Mouse (Mus musculus): ENCODE data around the gene Fbxo28. TPM values are rescaled to one million over a fixed set of nuclear protein-coding genes. Genes with fewer than 3 reads are reported as not detected.

The Fbxo28 gene
- polyA plus RNA-seq, 1 experiment from 2014 or later = 22.3 TPM

- peak overlapping the region; percentile 99 for H3K9ac ChIP-seq
- 27% methylated on average over 7 of the region's 7 CpGs for WGBS
- H3K4me3 ChIP-seq = peak overlapping the region; percentile 99
- H3K4me2 ChIP-seq = peak overlapping the region; percentile 80
- no peaks in the 10 kb centered on the region for H3K27me3 ChIP-seq
- no peak for ATAC-seq (ENCODE audit: insufficient number of reproducible peaks, insufficient read depth, low FRiP score, low TSS enrichment, low read depth)
- H3K4me1 ChIP-seq = peaks cover 18% of the 10 kb centered on the region
- no peak overlapping the region for H3K27ac ChIP-seq
- 0 out of 2 replicates have a peak, but pooled peaks cover 6% of the 10 kb centered on the region for H3K36me3 ChIP-seq
- H3K9me3 ChIP-seq = no peaks in the 10 kb centered on the region
These were observed 1.1 kb downstream of the Fbxo28 start for GRCm38 (mm10) chr1:182340281-182340680.

- H3K4me2 ChIP-seq = peak overlapping the region; percentile 80
These were observed 2.4 kb downstream of the Fbxo28 start for GRCm38 (mm10) chr1:182338961-182339565.

GRCm38 (mm10) chr1:182333766-182334437 is 7.5 kb downstream of the Fbxo28 start:
- no peak overlapping the region for H3K9ac ChIP-seq
- no peak overlapping the region for H3K27ac ChIP-seq
- H3K36me3 ChIP-seq = peaks cover 16% of the 10 kb centered on the region
- H3K9me3 ChIP-seq = no peaks in the 10 kb centered on the region
- H3K4me2 ChIP-seq = no peak overlapping the region
- no peaks in the 10 kb centered on the region for H3K27me3 ChIP-seq
- 90% methylated on average over 7 of the region's 7 CpGs for WGBS
- H3K4me3 ChIP-seq = no peak overlapping the region
- H3K4me1 ChIP-seq = peaks cover 3% of the 10 kb centered on the region
- ATAC-seq (ENCODE audit: insufficient number of reproducible peaks, insufficient read depth, low FRiP score, low TSS enrichment, low read depth) = no peak

More at GRCm38 (mm10) chr1:182338961-182339565, 2.4 kb downstream of the Fbxo28 start:
- 71% methylated on average over 7 of the region's 7 CpGs for WGBS
- Histone ChIP-seq H3K36me3 (0 out of 2 replicates have a peak, but pooled peaks cover 6% of the 10 kb centered on the region), H3K27ac (no peak overlapping the region), H3K9ac (no peak overlapping the region), H3K27me3 (no peaks in the 10 kb centered on the region), H3K4me1 (peaks cover 18% of the 10 kb centered on the region), H3K4me3 (no peak overlapping the region), H3K9me3 (no peaks in the 10 kb centered on the region)
- no peak for ATAC-seq (ENCODE audit: insufficient number of reproducible peaks, insufficient read depth, low FRiP score, low TSS enrichment, low read depth)

GRCm38 (mm10) chr1:182332090-182333034 is 9.1 kb downstream of the Fbxo28 start:
- no peak for ATAC-seq (ENCODE audit: insufficient number of reproducible peaks, insufficient read depth, low FRiP score, low TSS enrichment, low read depth)
- Histone ChIP-seq H3K4me2 (no peak overlapping the region), H3K9ac (no peak overlapping the region), H3K27me3 (no peaks in the 10 kb centered on the region), H3K9me3 (no peaks in the 10 kb centered on the region), H3K36me3 (peaks cover 23% of the 10 kb centered on the region), H3K27ac (no peak overlapping the region), H3K4me3 (no peak overlapping the region), H3K4me1 (no peaks in the 10 kb centered on the region)
- WGBS = 89% methylated on average over 5 of the region's 5 CpGs

GRCm38 (mm10) chr1:182325919-182326318 is 15.5 kb downstream of the Fbxo28 start:
- Histone ChIP-seq H3K4me1 (no peaks in the 10 kb centered on the region), H3K36me3 (peaks cover 78% of the 10 kb centered on the region), H3K9me3 (no peaks in the 10 kb centered on the region), H3K27ac (no peak overlapping the region), H3K27me3 (no peaks in the 10 kb centered on the region), H3K4me2 (no peak overlapping the region), H3K4me3 (no peak overlapping the region), H3K9ac (no peak overlapping the region)
- ATAC-seq (ENCODE audit: insufficient number of reproducible peaks, insufficient read depth, low FRiP score, low TSS enrichment, low read depth) = no peak
- 93% methylated on average over 1 of the region's 1 CpGs for WGBS

GRCm38 (mm10) chr1:182324552-182324951 is 16.9 kb downstream of the Fbxo28 start:
- Histone ChIP-seq H3K4me1 (no peaks in the 10 kb centered on the region), H3K27ac (no peak overlapping the region), H3K9me3 (no peaks in the 10 kb centered on the region), H3K4me3 (no peak overlapping the region), H3K27me3 (no peaks in the 10 kb centered on the region), H3K4me2 (no peak overlapping the region), H3K36me3 (peaks cover 86% of the 10 kb centered on the region), H3K9ac (no peak overlapping the region)
- WGBS = 95% methylated on average over 7 of the region's 7 CpGs
- ATAC-seq (ENCODE audit: insufficient number of reproducible peaks, insufficient read depth, low FRiP score, low TSS enrichment, low read depth) = no peak

- Histone ChIP-seq H3K9me3 (no peaks in the 10 kb centered on the region), H3K4me3 (no peak overlapping the region), H3K9ac (no peak overlapping the region), H3K36me3 (peaks cover 88% of the 10 kb centered on the region), H3K4me2 (no peak overlapping the region), H3K4me1 (no peaks in the 10 kb centered on the region), H3K27me3 (no peaks in the 10 kb centered on the region), H3K27ac (no peak overlapping the region)
- 93% methylated on average over 3 of the region's 3 CpGs for WGBS
- no peak for ATAC-seq (ENCODE audit: insufficient number of reproducible peaks, insufficient read depth, low FRiP score, low TSS enrichment, low read depth)
These were observed 18.3 kb downstream of the Fbxo28 start for GRCm38 (mm10) chr1:182323139-182323538.

GRCm38 (mm10) chr1:182314201-182314600 is 27.2 kb downstream of the Fbxo28 start:
- ATAC-seq (ENCODE audit: insufficient number of reproducible peaks, insufficient read depth, low FRiP score, low TSS enrichment, low read depth) = no peak
- no peak overlapping the region for H3K9ac ChIP-seq
- H3K9me3 ChIP-seq = peaks cover 6% of the 10 kb centered on the region; the same call in 1 of the 2 replicates
- no peak overlapping the region for H3K4me2 ChIP-seq
- no peak overlapping the region for H3K4me3 ChIP-seq
- no peak overlapping the region for H3K27ac ChIP-seq
- H3K27me3 ChIP-seq = no peaks in the 10 kb centered on the region
- no peaks in the 10 kb centered on the region for H3K4me1 ChIP-seq
- peaks cover 69% of the 10 kb centered on the region for H3K36me3 ChIP-seq
- 96% methylated on average over 5 of the region's 5 CpGs for WGBS

GRCm38 (mm10) chr1:182313181-182313580 is 28.2 kb downstream of the Fbxo28 start:
- Histone ChIP-seq H3K4me1 (no peaks in the 10 kb centered on the region), H3K9me3 (peaks cover 6% of the 10 kb centered on the region; the same call in 1 of the 2 replicates), H3K27me3 (no peaks in the 10 kb centered on the region), H3K9ac (no peak overlapping the region), H3K4me2 (no peak overlapping the region), H3K36me3 (peaks cover 59% of the 10 kb centered on the region), H3K27ac (no peak overlapping the region), H3K4me3 (no peak overlapping the region)
- no peak for ATAC-seq (ENCODE audit: insufficient number of reproducible peaks, insufficient read depth, low FRiP score, low TSS enrichment, low read depth)
- WGBS = 94% methylated on average over 8 of the region's 8 CpGs

GRCm38 (mm10) chr1:182311376-182311775 is 30.1 kb downstream of the Fbxo28 start:
- WGBS = 92% methylated on average over 5 of the region's 5 CpGs
- Histone ChIP-seq H3K27ac (no peak overlapping the region), H3K4me1 (no peaks in the 10 kb centered on the region), H3K9ac (no peak overlapping the region), H3K36me3 (peaks cover 41% of the 10 kb centered on the region), H3K4me2 (no peak overlapping the region), H3K4me3 (no peak overlapping the region), H3K27me3 (no peaks in the 10 kb centered on the region), H3K9me3 (peaks cover 6% of the 10 kb centered on the region; the same call in 1 of the 2 replicates)
- ATAC-seq (ENCODE audit: insufficient number of reproducible peaks, insufficient read depth, low FRiP score, low TSS enrichment, low read depth) = no peak

- no peaks in the 10 kb centered on the region for H3K27me3 ChIP-seq
- 90% methylated on average over 2 of the region's 2 CpGs for WGBS
- H3K4me3 ChIP-seq = no peak overlapping the region
- H3K4me2 ChIP-seq = no peak overlapping the region
- peaks cover 6% of the 10 kb centered on the region; the same call in 1 of the 2 replicates for H3K9me3 ChIP-seq
- no peak for ATAC-seq (ENCODE audit: insufficient number of reproducible peaks, insufficient read depth, low FRiP score, low TSS enrichment, low read depth)
- no peak overlapping the region for H3K27ac ChIP-seq
- H3K36me3 ChIP-seq = peaks cover 33% of the 10 kb centered on the region
- H3K9ac ChIP-seq = no peak overlapping the region
- no peaks in the 10 kb centered on the region for H3K4me1 ChIP-seq
These were observed 31.1 kb downstream of the Fbxo28 start for GRCm38 (mm10) chr1:182310316-182310715.
